Mouse (Mus musculus) adrenal gland, postnatal 25 days (tissue): ENCODE results near the gene Trmt1. TPM values are rescaled to one million over a fixed set of nuclear protein-coding genes. Genes with fewer than 3 reads are reported as not detected.

Experiments used
- DNase-seq: peaks from one replicate; pipeline ENCODE4 v3.0.0; 2021; ENCODE audit warnings: mixed read lengths
- long read RNA-seq: library from polyadenylated mRNA; stranded (forward); transcript quantifications from one replicate; pipeline ENCODE4 v2.0.0, GENCODE M21; 2021
- total RNA-seq: library from RNA; stranded (reverse); gene quantifications from 2 replicates; pipeline ENCODE4 v1.2.3, GENCODE M21; 2021

Gene Trmt1
- total RNA-seq, result 75.1 and 83.9 TPM in 2 replicates
- long read RNA-seq, transcript Trmt1-203 (17 exons, 2,138 nt), result minor isoform, 8 of 55 reads
- long read RNA-seq, transcript Trmt1-201 (17 exons, 2,567 nt), result major isoform, 12 of 55 reads
- long read RNA-seq, partial matches to known transcripts, result 12 of 55 reads
- long read RNA-seq, other reads (novel, unspliced or antisense), result 21 of 55 reads

GRCm38 (mm10) chr8:84686191-84687002 is at the start of gene Trmt1:
Trmt1 (plus strand) TSS chr8:84686307.
- DNase-seq, result no peak

- no peak for DNase-seq
These were observed 48.1 kb upstream of the Trmt1 start for GRCm38 (mm10) chr8:84637946-84638554.

- peak; percentile 50 for DNase-seq
These were observed 47.4 kb upstream of the Trmt1 start for GRCm38 (mm10) chr8:84638555-84639161.

- peak; percentile 93 for DNase-seq
These were observed 46.7 kb upstream of the Trmt1 start for GRCm38 (mm10) chr8:84639162-84640009.

- DNase-seq, result no peak
These were observed 46.0 kb upstream of the Trmt1 start for GRCm38 (mm10) chr8:84640010-84640588.

- DNase-seq, result no peak
These were observed 45.4 kb upstream of the Trmt1 start for GRCm38 (mm10) chr8:84640617-84641294.

GRCm38 (mm10) chr8:84641578-84642361 is 44.3 kb upstream of the Trmt1 start:
- DNase-seq, result no peak

- no peak for DNase-seq
These were observed 43.1 kb upstream of the Trmt1 start for GRCm38 (mm10) chr8:84643019-84643418.

GRCm38 (mm10) chr8:84646800-84647199 is 39.3 kb upstream of the Trmt1 start:
- no peak for DNase-seq

GRCm38 (mm10) chr8:84647461-84647901 is 38.6 kb upstream of the Trmt1 start:
- no peak for DNase-seq

GRCm38 (mm10) chr8:84650213-84650612 is 35.9 kb upstream of the Trmt1 start:
- no peak for DNase-seq

- DNase-seq, result no peak
These were observed 32.9 kb upstream of the Trmt1 start for GRCm38 (mm10) chr8:84653092-84653631.

- DNase-seq, result no peak
These were observed 31.5 kb upstream of the Trmt1 start for GRCm38 (mm10) chr8:84654597-84654996.

- DNase-seq, result no peak
These were observed 30.5 kb upstream of the Trmt1 start for GRCm38 (mm10) chr8:84655336-84656190.

- no peak for DNase-seq
These were observed 29.9 kb upstream of the Trmt1 start for GRCm38 (mm10) chr8:84656191-84656525.

GRCm38 (mm10) chr8:84656641-84657126 is 29.4 kb upstream of the Trmt1 start:
- peak; percentile 63 for DNase-seq

- DNase-seq, result no peak
These were observed 28.9 kb upstream of the Trmt1 start for GRCm38 (mm10) chr8:84657203-84657602.

GRCm38 (mm10) chr8:84657680-84658079 is 28.4 kb upstream of the Trmt1 start:
- DNase-seq, result no peak

- DNase-seq, result no peak
These were observed 27.2 kb upstream of the Trmt1 start for GRCm38 (mm10) chr8:84658951-84659350.
